Mouse (Mus musculus) G1E (cell line): ENCODE measurements around the gene Olfr1502.

Experiments used
- CTCF ChIP-seq: IDR thresholded peaks from 2 replicates; pipeline ENCODE4 v1.5.1; 2012; ENCODE audit warnings: low read depth, low read length, inconsistent platforms, mixed read lengths
- GATA1 ChIP-seq: IDR thresholded peaks from 2 replicates; pipeline ENCODE4 v1.6.1; 2012; ENCODE audit warnings: borderline replicate concordance, low read length, inconsistent platforms, mixed read lengths
- GATA2 ChIP-seq: IDR thresholded peaks from 2 replicates; pipeline ENCODE4 v1.6.1; 2012; ENCODE audit warnings: low read depth, low read length, inconsistent platforms, borderline replicate concordance
- POLR2AphosphoS5 ChIP-seq: IDR thresholded peaks from 2 replicates; pipeline ENCODE4 v1.6.1; 2012; ENCODE audit warnings: low read depth, low read length, inconsistent platforms; ENCODE audit not compliant: insufficient replicate concordance

DNA sequence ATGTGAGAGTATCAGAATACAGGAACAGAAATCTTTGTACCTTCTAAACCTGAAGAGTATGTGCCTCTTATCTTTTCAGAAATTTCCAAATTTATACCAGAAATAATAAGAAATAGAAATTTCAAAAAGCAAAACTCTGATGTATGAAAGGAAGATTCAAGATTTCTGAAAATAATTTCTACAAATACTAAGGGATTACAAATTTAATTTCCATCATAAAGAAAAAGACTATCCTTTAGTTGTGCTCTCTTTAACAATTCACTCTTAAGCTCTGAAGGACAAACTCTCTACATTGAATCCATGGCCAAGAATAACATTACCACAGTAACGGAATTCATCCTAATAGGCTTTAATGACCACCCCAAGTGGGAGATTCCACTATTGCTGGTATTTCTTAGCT, at the start of gene Olfr1502:
- TF ChIP-seq CTCF, result no peak
- no peak for TF ChIP-seq GATA2
- TF ChIP-seq GATA1, result no peak
- TF ChIP-seq POLR2AphosphoS5, result no peak
